Mouse (Mus musculus): ENCODE measurements around the gene Adig. TPM values are rescaled to one million over a fixed set of nuclear protein-coding genes. Genes with fewer than 3 reads are reported as not detected.

Gene Adig
- polyA plus RNA-seq, 1 experiment from 2014 or later: not detected

- H3K9me3 ChIP-seq (ENCODE audit: control insufficient read depth, low read length): no peaks in the 10 kb centered on the region
- 73% methylated on average over 16 of the region's 16 CpGs for WGBS
- H3K27me3 ChIP-seq (ENCODE audit: control insufficient read depth, insufficient read depth, low read length): no peaks in the 10 kb centered on the region
- no peak overlapping the region for H3K9ac ChIP-seq (ENCODE audit: low read depth, low read length)
- H3K4me2 ChIP-seq (replicated peaks; ENCODE audit: low read depth, low read length): no peak overlapping the region
- no peak overlapping the region for H3K27ac ChIP-seq (ENCODE audit: low read depth, low read length)
- H3K36me3 ChIP-seq (ENCODE audit: control insufficient read depth, insufficient read depth, low read length): no peaks in the 10 kb centered on the region
- ATAC-seq (ENCODE audit: low FRiP score, low TSS enrichment): no peak
- no peaks in the 10 kb centered on the region for H3K4me1 ChIP-seq (ENCODE audit: control insufficient read depth, insufficient read depth, low read length)
- no peak overlapping the region for H3K4me3 ChIP-seq (ENCODE audit: low read length)
These were observed 21.9 kb downstream of the Adig start for GRCm38 (mm10) chr2:158524129-158524860.

GRCm38 (mm10) chr2:158534090-158534489 lies 31.7 kb downstream of the Adig start:
- H3K9me3 ChIP-seq (ENCODE audit: control insufficient read depth, low read length): no peaks in the 10 kb centered on the region
- no peaks in the 10 kb centered on the region for H3K36me3 ChIP-seq (ENCODE audit: control insufficient read depth, insufficient read depth, low read length)
- no peak overlapping the region for H3K27ac ChIP-seq (ENCODE audit: low read depth, low read length)
- WGBS: 7% methylated on average over 4 of the region's 4 CpGs
- H3K27me3 ChIP-seq (ENCODE audit: control insufficient read depth, insufficient read depth, low read length): no peaks in the 10 kb centered on the region
- no peaks in the 10 kb centered on the region for H3K4me1 ChIP-seq (ENCODE audit: control insufficient read depth, insufficient read depth, low read length)
- no peak overlapping the region for H3K9ac ChIP-seq (ENCODE audit: low read depth, low read length)
- ATAC-seq (ENCODE audit: low FRiP score, low TSS enrichment): no peak; the same call in 1 of the 2 replicates
- H3K4me2 ChIP-seq (replicated peaks; ENCODE audit: low read depth, low read length): no peak overlapping the region
- no peak overlapping the region for H3K4me3 ChIP-seq (ENCODE audit: low read length)

GRCm38 (mm10) chr2:158534559-158534958 lies 32.1 kb downstream of the Adig start:
- Histone ChIP-seq H3K4me1 (ENCODE audit: control insufficient read depth, insufficient read depth, low read length) (no peaks in the 10 kb centered on the region), H3K27ac (ENCODE audit: low read depth, low read length) (no peak overlapping the region), H3K4me3 (ENCODE audit: low read length) (no peak overlapping the region), H3K27me3 (ENCODE audit: control insufficient read depth, insufficient read depth, low read length) (no peaks in the 10 kb centered on the region), H3K9me3 (ENCODE audit: control insufficient read depth, low read length) (no peaks in the 10 kb centered on the region), H3K9ac (ENCODE audit: low read depth, low read length) (no peak overlapping the region), H3K4me2 (replicated peaks; ENCODE audit: low read depth, low read length) (no peak overlapping the region), H3K36me3 (ENCODE audit: control insufficient read depth, insufficient read depth, low read length) (no peaks in the 10 kb centered on the region)
- WGBS: 76% methylated on average over 8 of the region's 8 CpGs
- ATAC-seq (ENCODE audit: low FRiP score, low TSS enrichment): no peak

GRCm38 (mm10) chr2:158539433-158540305 lies 37.3 kb downstream of the Adig start:
- Histone ChIP-seq H3K4me1 (ENCODE audit: control insufficient read depth, insufficient read depth, low read length) (no peaks in the 10 kb centered on the region), H3K27me3 (ENCODE audit: control insufficient read depth, insufficient read depth, low read length) (no peaks in the 10 kb centered on the region), H3K36me3 (ENCODE audit: control insufficient read depth, insufficient read depth, low read length) (no peaks in the 10 kb centered on the region), H3K9me3 (ENCODE audit: control insufficient read depth, low read length) (no peaks in the 10 kb centered on the region), H3K27ac (ENCODE audit: low read depth, low read length) (no peak overlapping the region), H3K4me3 (ENCODE audit: low read length) (no peak overlapping the region), H3K9ac (ENCODE audit: low read depth, low read length) (no peak overlapping the region), H3K4me2 (replicated peaks; ENCODE audit: low read depth, low read length) (peak overlapping the region; percentile 23)
- WGBS: 59% methylated on average over 24 of the region's 24 CpGs
- ATAC-seq (ENCODE audit: low FRiP score, low TSS enrichment): no peak

GRCm38 (mm10) chr2:158541286-158541685 lies 38.9 kb downstream of the Adig start:
- Histone ChIP-seq H3K9me3 (ENCODE audit: control insufficient read depth, low read length) (no peaks in the 10 kb centered on the region), H3K27ac (ENCODE audit: low read depth, low read length) (no peak overlapping the region), H3K4me1 (ENCODE audit: control insufficient read depth, insufficient read depth, low read length) (no peaks in the 10 kb centered on the region), H3K9ac (ENCODE audit: low read depth, low read length) (no peak overlapping the region), H3K36me3 (ENCODE audit: control insufficient read depth, insufficient read depth, low read length) (no peaks in the 10 kb centered on the region), H3K4me2 (replicated peaks; ENCODE audit: low read depth, low read length) (no peak overlapping the region), H3K4me3 (ENCODE audit: low read length) (no peak overlapping the region), H3K27me3 (ENCODE audit: control insufficient read depth, insufficient read depth, low read length) (no peaks in the 10 kb centered on the region)
- ATAC-seq (ENCODE audit: low FRiP score, low TSS enrichment): no peak
- 56% methylated on average over 4 of the region's 4 CpGs for WGBS

- Histone ChIP-seq H3K27me3 (ENCODE audit: control insufficient read depth, insufficient read depth, low read length) (0 out of 2 replicates have a peak, but pooled peaks cover under 1% of the 10 kb centered on the region), H3K9ac (ENCODE audit: low read depth, low read length) (no peak overlapping the region), H3K4me1 (ENCODE audit: control insufficient read depth, insufficient read depth, low read length) (no peaks in the 10 kb centered on the region), H3K36me3 (ENCODE audit: control insufficient read depth, insufficient read depth, low read length) (no peaks in the 10 kb centered on the region), H3K9me3 (ENCODE audit: control insufficient read depth, low read length) (no peaks in the 10 kb centered on the region), H3K4me2 (replicated peaks; ENCODE audit: low read depth, low read length) (no peak overlapping the region), H3K27ac (ENCODE audit: low read depth, low read length) (no peak overlapping the region), H3K4me3 (ENCODE audit: low read length) (no peak overlapping the region)
- WGBS: 70% methylated on average over 2 of the region's 2 CpGs
- ATAC-seq (ENCODE audit: low FRiP score, low TSS enrichment): no peak
These were observed 42.9 kb downstream of the Adig start for GRCm38 (mm10) chr2:158545266-158545665.

- ATAC-seq (ENCODE audit: low FRiP score, low TSS enrichment): peak; percentile 66
- Histone ChIP-seq H3K36me3 (ENCODE audit: control insufficient read depth, insufficient read depth, low read length) (no peaks in the 10 kb centered on the region), H3K9ac (ENCODE audit: low read depth, low read length) (no peak overlapping the region), H3K4me1 (ENCODE audit: control insufficient read depth, insufficient read depth, low read length) (no peaks in the 10 kb centered on the region), H3K27ac (ENCODE audit: low read depth, low read length) (no peak overlapping the region), H3K4me3 (ENCODE audit: low read length) (no peak overlapping the region), H3K27me3 (ENCODE audit: control insufficient read depth, insufficient read depth, low read length) (peaks cover 6% of the 10 kb centered on the region; the same call in 1 of the 2 replicates), H3K4me2 (replicated peaks; ENCODE audit: low read depth, low read length) (no peak overlapping the region; the same call in 1 of the 2 replicates), H3K9me3 (ENCODE audit: control insufficient read depth, low read length) (no peaks in the 10 kb centered on the region)
- WGBS: 2% methylated on average over 17 of the region's 17 CpGs
These were observed 44.3 kb downstream of the Adig start for GRCm38 (mm10) chr2:158546751-158547150.

- Histone ChIP-seq H3K4me1 (ENCODE audit: control insufficient read depth, insufficient read depth, low read length) (no peaks in the 10 kb centered on the region), H3K9ac (ENCODE audit: low read depth, low read length) (no peak overlapping the region), H3K9me3 (ENCODE audit: control insufficient read depth, low read length) (no peaks in the 10 kb centered on the region), H3K27me3 (ENCODE audit: control insufficient read depth, insufficient read depth, low read length) (peaks cover 20% of the 10 kb centered on the region), H3K36me3 (ENCODE audit: control insufficient read depth, insufficient read depth, low read length) (no peaks in the 10 kb centered on the region), H3K4me2 (replicated peaks; ENCODE audit: low read depth, low read length) (no peak overlapping the region), H3K4me3 (ENCODE audit: low read length) (no peak overlapping the region), H3K27ac (ENCODE audit: low read depth, low read length) (no peak overlapping the region)
- 5% methylated on average over 3 of the region's 3 CpGs for WGBS
- no peak for ATAC-seq (ENCODE audit: low FRiP score, low TSS enrichment)
These were observed 47.7 kb downstream of the Adig start for GRCm38 (mm10) chr2:158550067-158550466.

GRCm38 (mm10) chr2:158554366-158554765 lies 52.0 kb downstream of the Adig start:
- H3K4me3 ChIP-seq (ENCODE audit: low read length): no peak overlapping the region
- peaks cover 8% of the 10 kb centered on the region; the same call in 1 of the 2 replicates for H3K4me1 ChIP-seq (ENCODE audit: control insufficient read depth, insufficient read depth, low read length)
- no peak for ATAC-seq (ENCODE audit: low FRiP score, low TSS enrichment)
- H3K27ac ChIP-seq (ENCODE audit: low read depth, low read length): no peak overlapping the region
- no peak overlapping the region for H3K4me2 ChIP-seq (replicated peaks; ENCODE audit: low read depth, low read length)
- H3K9me3 ChIP-seq (ENCODE audit: control insufficient read depth, low read length): no peaks in the 10 kb centered on the region
- H3K9ac ChIP-seq (ENCODE audit: low read depth, low read length): no peak overlapping the region
- WGBS: 7% methylated on average over 10 of the region's 10 CpGs
- H3K36me3 ChIP-seq (ENCODE audit: control insufficient read depth, insufficient read depth, low read length): no peaks in the 10 kb centered on the region
- peaks cover 28% of the 10 kb centered on the region for H3K27me3 ChIP-seq (ENCODE audit: control insufficient read depth, insufficient read depth, low read length)

Data from kidney, embryonic 14.5 days (tissue).